Mouse (Mus musculus) lung, adult 18-20 months (tissue): ENCODE results near the gene Mapk3.
A peak's percentile ranks its signal among the peaks of the same experiment; 100 is the strongest.

Experiments
- DNase-seq, 2 experiments: peaks; one replicate each; pipeline ENCODE4 v3.0.0; 2022; ENCODE audit warnings: mixed read lengths in 2 of 2

Gene Mapk3

GRCm38 (mm10) chr7:126803751-126804150, 44.4 kb downstream of the Mapk3 start:
- DNase-seq: no peak

- peak; percentile 82 to 88 for DNase-seq
Measured at GRCm38 (mm10) chr7:126806956-126807355, 47.6 kb downstream of the Mapk3 start.

- no peak for DNase-seq
Measured at GRCm38 (mm10) chr7:126807405-126807804, 48.0 kb downstream of the Mapk3 start.

- peak; percentile 89 to 91 for DNase-seq
Measured at GRCm38 (mm10) chr7:126808703-126809455, 49.5 kb downstream of the Mapk3 start.

- no peak for DNase-seq
Measured at GRCm38 (mm10) chr7:126809723-126810369, 50.4 kb downstream of the Mapk3 start.
